Mouse (Mus musculus) MEL (cell line): ENCODE data around the gene Ptprn2. TPM values are rescaled to one million over a fixed set of nuclear protein-coding genes. Genes with fewer than 3 reads are reported as not detected.

Source experiments
- DNase-seq: peaks from one replicate; pipeline ENCODE4 v3.0.0; 2011; ENCODE audit warnings: low read depth, low spot score
- H3K27ac ChIP-seq: 2 replicates; pipeline ENCODE4 v1.5.1; 2012; ENCODE audit warnings: low read depth, mild to moderate bottlenecking, control low read depth, low read length, moderate library complexity; ENCODE audit not compliant: control insufficient read depth
- H3K27me3 ChIP-seq, 2 experiments: fragments of 150-350 bp in 1 of 2; sonication (generic) in 1 of 2; 2 replicates each; pipeline ENCODE4 v1.6.1; 2012; ENCODE audit warnings: low read length in 2 of 2, mild to moderate bottlenecking in 2 of 2, improper control_type of control experiment in 1 of 2, moderate library complexity in 1 of 2; ENCODE audit not compliant: insufficient read depth in 2 of 2, control insufficient read depth in 1 of 2
- H3K36me3 ChIP-seq, 2 experiments: 2 replicates each; pipeline ENCODE4 v1.6.1; 2012 to 2014; ENCODE audit warnings: low read length in 2 of 2, improper control_type of control experiment in 1 of 2, inconsistent platforms in 1 of 2, mild to moderate bottlenecking in 1 of 2; ENCODE audit not compliant: insufficient read depth in 2 of 2, control insufficient read depth in 1 of 2
- H3K4me1 ChIP-seq, 2 experiments: fragments of 150-350 bp in 1 of 2; sonication (generic) in 1 of 2; 2 replicates each; pipeline ENCODE4 v1.6.1; 2012; ENCODE audit warnings: low read length in 2 of 2, improper control_type of control experiment in 1 of 2, mild to moderate bottlenecking in 1 of 2; ENCODE audit not compliant: insufficient read depth in 2 of 2, control insufficient read depth in 1 of 2
- H3K4me3 ChIP-seq, 2 experiments: fragments of 150-350 bp in 1 of 2; sonication (generic) in 1 of 2; 2 replicates each; pipeline ENCODE4 v1.5.1; 2012; ENCODE audit warnings: low read depth in 2 of 2, low read length in 2 of 2, mild to moderate bottlenecking in 2 of 2, moderate library complexity in 2 of 2, control low read depth in 1 of 2, improper control_type of control experiment in 1 of 2; ENCODE audit not compliant: control insufficient read depth in 1 of 2, insufficient read depth in 1 of 2
- H3K79me2 ChIP-seq: 2 replicates; pipeline ENCODE4 v1.6.1; 2012; ENCODE audit warnings: mild to moderate bottlenecking, low read length, moderate library complexity; ENCODE audit not compliant: control insufficient read depth, poor library complexity, insufficient read depth
- H3K9ac ChIP-seq: 2 replicates; pipeline ENCODE4 v1.6.1; 2012; ENCODE audit warnings: low read depth, mild to moderate bottlenecking, control low read depth, low read length, moderate library complexity; ENCODE audit not compliant: control insufficient read depth, poor library complexity, severe bottlenecking
- H3K9me3 ChIP-seq: fragments of 150-350 bp; sonication (generic); replicated peaks from 2 replicates; pipeline ENCODE4 v1.6.1; 2012; ENCODE audit warnings: mild to moderate bottlenecking, low read length, improper control_type of control experiment, moderate library complexity; ENCODE audit not compliant: insufficient read depth
- CHD1 ChIP-seq: IDR thresholded peaks from 2 replicates; pipeline ENCODE4 v1.6.1; 2012; ENCODE audit warnings: low read depth, mild to moderate bottlenecking, inconsistent platforms, low read length, improper control_type of control experiment
- CTCF ChIP-seq, 3 experiments: IDR thresholded peaks in 2 of 3; conservative IDR thresholded peaks in 1 of 3; 2 replicates each; pipeline ENCODE4 v1.5.1; 2011 to 2012; ENCODE audit warnings: low read length in 3 of 3, low read depth in 2 of 3, mild to moderate bottlenecking in 2 of 3, improper control_type of control experiment in 1 of 3, inconsistent platforms in 1 of 3, mixed read lengths in 1 of 3, moderate library complexity in 1 of 3; ENCODE audit not compliant: control insufficient read depth in 1 of 3, insufficient read depth in 1 of 3, poor library complexity in 1 of 3, severe bottlenecking in 1 of 3
- E2F4 ChIP-seq: IDR thresholded peaks from 2 replicates; pipeline ENCODE4 v1.6.1; 2011; ENCODE audit warnings: low read depth, low read length, improper control_type of control experiment, borderline replicate concordance
- ELF1 ChIP-seq: IDR thresholded peaks from 2 replicates; pipeline ENCODE4 v1.6.1; 2014; ENCODE audit warnings: low read depth, mild to moderate bottlenecking, inconsistent platforms, low read length, improper control_type of control experiment, moderate library complexity
- EP300 ChIP-seq, 2 experiments: IDR thresholded peaks; 2 replicates each; pipeline ENCODE4 v1.6.1; 2011; ENCODE audit warnings: improper control_type of control experiment in 2 of 2, low read length in 2 of 2, low read depth in 1 of 2, mild to moderate bottlenecking in 1 of 2
- ETS1 ChIP-seq: IDR thresholded peaks from 2 replicates; pipeline ENCODE4 v1.6.1; 2012; ENCODE audit warnings: low read depth, mild to moderate bottlenecking, inconsistent platforms, low read length, improper control_type of control experiment, moderate library complexity
- GATA1 ChIP-seq: IDR thresholded peaks from 2 replicates; pipeline ENCODE4 v1.6.1; 2011; ENCODE audit warnings: low read depth, low read length, improper control_type of control experiment
- HCFC1 ChIP-seq: IDR thresholded peaks from 2 replicates; pipeline ENCODE4 v1.6.1; 2012; ENCODE audit warnings: low read depth, mild to moderate bottlenecking, inconsistent platforms, low read length, improper control_type of control experiment, moderate library complexity
- MAX ChIP-seq: IDR thresholded peaks from 2 replicates; pipeline ENCODE4 v1.6.1; 2011; ENCODE audit warnings: low read length, improper control_type of control experiment
- MXI1 ChIP-seq: IDR thresholded peaks from 2 replicates; pipeline ENCODE4 v1.6.1; 2011; ENCODE audit warnings: mild to moderate bottlenecking, low read depth, low read length, improper control_type of control experiment
- NRF1 ChIP-seq: IDR thresholded peaks from 2 replicates; pipeline ENCODE4 v1.6.1; 2014; ENCODE audit warnings: low read depth, mild to moderate bottlenecking, inconsistent platforms, low read length, improper control_type of control experiment, moderate library complexity; ENCODE audit not compliant: poor library complexity, insufficient read depth, severe bottlenecking
- POLR2AphosphoS5 ChIP-seq: IDR thresholded peaks from 2 replicates; pipeline ENCODE4 v1.6.1; 2012; ENCODE audit warnings: low read depth, borderline replicate concordance, mild to moderate bottlenecking, inconsistent platforms, low read length, moderate library complexity, mixed read lengths
- SMC3 ChIP-seq: IDR thresholded peaks from 2 replicates; pipeline ENCODE4 v1.6.1; 2011; ENCODE audit warnings: low read depth, low read length, improper control_type of control experiment
- TBP ChIP-seq: IDR thresholded peaks from 2 replicates; pipeline ENCODE4 v1.8.0; 2011; ENCODE audit warnings: low read depth, low read length, improper control_type of control experiment
- UBTF ChIP-seq: IDR thresholded peaks from 2 replicates; pipeline ENCODE4 v1.6.1; 2012; ENCODE audit warnings: low read depth, mild to moderate bottlenecking, inconsistent platforms, low read length, improper control_type of control experiment, moderate library complexity, borderline replicate concordance; ENCODE audit not compliant: insufficient read depth
- USF1 ChIP-seq: IDR thresholded peaks from 2 replicates; pipeline ENCODE4 v1.6.1; 2014; ENCODE audit warnings: low read depth, mild to moderate bottlenecking, inconsistent platforms, low read length, improper control_type of control experiment, moderate library complexity
- USF2 ChIP-seq, 2 experiments: IDR thresholded peaks; 2 replicates each; pipeline ENCODE4 v1.6.1; 2011 to 2012; ENCODE audit warnings: improper control_type of control experiment in 2 of 2, low read length in 2 of 2, borderline replicate concordance in 1 of 2, inconsistent platforms in 1 of 2, low read depth in 1 of 2, mild to moderate bottlenecking in 1 of 2; ENCODE audit not compliant: insufficient read depth in 1 of 2
- ZC3H11A ChIP-seq: IDR thresholded peaks from 2 replicates; pipeline ENCODE4 v1.6.1; 2012; ENCODE audit warnings: low read depth, mild to moderate bottlenecking, inconsistent platforms, low read length, improper control_type of control experiment
- ZKSCAN1 ChIP-seq: IDR thresholded peaks from 2 replicates; pipeline ENCODE4 v1.6.1; 2012; ENCODE audit warnings: low read depth, mild to moderate bottlenecking, inconsistent platforms, low read length, improper control_type of control experiment, moderate library complexity
- ZMIZ1 ChIP-seq: IDR thresholded peaks from 2 replicates; pipeline ENCODE4 v1.6.1; 2012; ENCODE audit warnings: low read depth, mild to moderate bottlenecking, inconsistent platforms, low read length, improper control_type of control experiment, moderate library complexity
- ZNF384 ChIP-seq: IDR thresholded peaks from 2 replicates; pipeline ENCODE4 v1.6.1; 2012; ENCODE audit warnings: low read depth, mild to moderate bottlenecking, inconsistent platforms, low read length, improper control_type of control experiment
- polyA plus RNA-seq, 2 experiments: library from polyadenylated mRNA; stranded (reverse) in 1 of 2; unstranded in 1 of 2; fragments of >175 nt in 1 of 2; fragments of >200 nt in 1 of 2; gene quantifications; 2 replicates each; pipeline versions ENCODE4 v1.2.1 to v1.2.4; 2012; ENCODE audit warnings: low replicate concordance in 2 of 2, low read depth in 1 of 2; ENCODE audit not compliant: insufficient read length in 2 of 2, insufficient read depth in 1 of 2, missing spikeins in 1 of 2
- total RNA-seq: library from RNA; depleted of rRNA; stranded (reverse); fragments of 300-350 nt; gene quantifications from 2 replicates; pipeline ENCODE4 v1.2.3, GENCODE M21; 2012

Ptprn2 gene
- total and polyA plus RNA-seq, 3 experiments = not detected

DNA sequence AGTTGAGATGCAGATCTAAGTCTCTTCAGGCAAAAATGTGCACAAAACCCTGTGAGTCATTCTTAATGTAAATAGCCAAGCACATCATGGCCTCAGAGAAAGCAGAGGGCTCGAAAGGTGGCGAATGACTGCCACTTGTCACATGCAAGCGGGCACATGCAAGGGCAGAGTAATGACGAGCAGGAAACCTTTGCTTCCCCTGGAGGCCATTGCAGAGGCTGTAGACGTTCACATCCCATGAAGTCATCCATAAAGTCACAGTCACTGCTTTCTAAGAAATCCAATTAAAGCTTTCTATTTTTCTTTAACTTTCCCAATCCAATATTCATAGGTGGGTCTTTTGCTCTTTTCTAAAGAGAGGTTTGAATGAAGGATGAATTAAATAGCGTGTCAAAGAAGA is 433.7 kb downstream of the Ptprn2 start:
- no peak overlapping the region for H3K27ac ChIP-seq
- no peak overlapping the region for H3K4me3 ChIP-seq
- no peak for TF ChIP-seq UBTF
- no peak for TF ChIP-seq E2F4
- no peak for TF ChIP-seq SMC3
- TF ChIP-seq USF2 (IDR thresholded peaks at IDR 0.05; ENCODE audit: borderline replicate concordance in 1 of 2, insufficient read depth in 1 of 2, low read depth in 1 of 2, low read length in 2 of 2) = no peak
- no peak for TF ChIP-seq POLR2AphosphoS5
- no peak for TF ChIP-seq ELF1
- no peak for TF ChIP-seq GATA1
- TF ChIP-seq, all 39 proteins: peak for 0
- DNase-seq = no peak
- no peaks in the 10 kb centered on the region for H3K36me3 ChIP-seq
- no peaks in the 10 kb centered on the region for H3K79me2 ChIP-seq
- no peaks in the 10 kb centered on the region for H3K4me1 ChIP-seq
- H3K9ac ChIP-seq = no peak overlapping the region
- no peaks in the 10 kb centered on the region for H3K9me3 ChIP-seq
- no peaks in the 10 kb centered on the region for H3K27me3 ChIP-seq

DNA sequence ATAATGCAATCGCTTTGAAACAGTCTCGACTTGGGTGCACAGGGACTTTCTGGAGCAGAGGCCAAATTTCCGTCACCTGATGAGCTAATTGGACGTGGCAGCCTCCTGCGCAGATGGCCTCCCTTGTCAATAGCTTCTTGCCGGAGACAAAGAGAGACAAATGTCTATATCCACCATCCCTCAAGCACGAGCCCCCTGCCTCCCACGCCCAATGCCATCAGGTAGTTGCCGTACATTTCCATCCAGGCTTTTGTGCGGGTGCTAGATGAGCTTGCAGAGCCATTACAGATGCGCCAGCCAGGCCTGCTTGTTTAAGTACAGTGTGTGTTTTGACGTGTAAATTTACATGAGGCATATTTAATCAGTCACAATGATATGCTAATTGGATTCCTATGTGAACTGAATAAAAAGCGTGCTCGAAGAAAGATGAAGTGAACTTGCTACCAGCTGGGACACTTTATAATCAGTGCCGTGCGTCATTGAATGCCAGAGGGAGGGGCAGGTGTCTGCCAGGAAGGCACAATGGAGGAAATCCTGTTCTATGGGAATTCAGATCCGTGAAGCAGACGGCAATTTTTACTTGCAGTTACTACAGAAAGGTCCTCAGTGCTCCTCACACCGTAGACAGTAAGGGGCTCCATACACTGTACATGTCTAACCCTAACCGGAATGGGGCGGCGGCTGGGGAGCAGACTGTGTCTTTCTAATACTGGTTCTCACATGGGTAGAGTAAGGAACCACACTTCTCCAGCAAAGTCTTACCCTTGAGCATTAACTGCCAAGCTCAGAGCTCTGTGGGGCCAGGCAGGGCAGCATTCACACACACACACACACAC is 434.4 kb downstream of the Ptprn2 start:
- Histone ChIP-seq H3K36me3 (no peaks in the 10 kb centered on the region), H3K27ac (no peak overlapping the region), H3K27me3 (no peaks in the 10 kb centered on the region), H3K4me1 (no peaks in the 10 kb centered on the region), H3K9ac (no peak overlapping the region), H3K79me2 (no peaks in the 10 kb centered on the region), H3K4me3 (no peak overlapping the region), H3K9me3 (no peaks in the 10 kb centered on the region)
- no peak for TF ChIP-seq EP300 (IDR thresholded peaks at IDR 0.05; ENCODE audit: low read depth in 1 of 2, low read length in 2 of 2)
- no peak for TF ChIP-seq ZKSCAN1
- TF ChIP-seq ZC3H11A = no peak
- no peak for TF ChIP-seq USF1
- TF ChIP-seq HCFC1 = no peak
- TF ChIP-seq MXI1 = no peak
- no peak for TF ChIP-seq ETS1
- no peak for TF ChIP-seq ZNF384
- TF ChIP-seq SMC3 = no peak
- no peak for TF ChIP-seq CHD1
- no peak for TF ChIP-seq CTCF (IDR thresholded peaks at IDR 0.05 in 2 of 3, conservative IDR thresholded peaks at IDR 0.05 in 1 of 3; ENCODE audit: control insufficient read depth in 1 of 3, insufficient read depth in 1 of 3, low read depth in 2 of 3, low read length in 3 of 3, poor library complexity in 1 of 3, severe bottlenecking in 1 of 3)
- no peak for TF ChIP-seq MAX
- TF ChIP-seq NRF1 = no peak
- TF ChIP-seq USF2 (IDR thresholded peaks at IDR 0.05; ENCODE audit: borderline replicate concordance in 1 of 2, insufficient read depth in 1 of 2, low read depth in 1 of 2, low read length in 2 of 2) = no peak
- TF ChIP-seq TBP = no peak
- TF ChIP-seq ZMIZ1 = no peak
- TF ChIP-seq GATA1 = no peak
- DNase-seq = no peak
